Mouse (Mus musculus) lung, adult 2 months (tissue): Measurements from ENCODE around the gene Zbtb5.

ENCODE experiments used
- CTCF ChIP-seq: fragments of 200-500 bp; IDR thresholded peaks from 2 replicates; pipeline ENCODE4 v1.5.1; 2011; ENCODE audit warnings: mild to moderate bottlenecking, low read length, control low read depth; ENCODE audit not compliant: insufficient read depth
- POLR2A ChIP-seq: fragments of 200-500 bp; IDR thresholded peaks from 2 replicates; pipeline ENCODE4 v1.6.1; 2011; ENCODE audit warnings: low read depth, mild to moderate bottlenecking, control low read depth, low read length, borderline replicate concordance; ENCODE audit errors: extremely low read depth

DNA sequence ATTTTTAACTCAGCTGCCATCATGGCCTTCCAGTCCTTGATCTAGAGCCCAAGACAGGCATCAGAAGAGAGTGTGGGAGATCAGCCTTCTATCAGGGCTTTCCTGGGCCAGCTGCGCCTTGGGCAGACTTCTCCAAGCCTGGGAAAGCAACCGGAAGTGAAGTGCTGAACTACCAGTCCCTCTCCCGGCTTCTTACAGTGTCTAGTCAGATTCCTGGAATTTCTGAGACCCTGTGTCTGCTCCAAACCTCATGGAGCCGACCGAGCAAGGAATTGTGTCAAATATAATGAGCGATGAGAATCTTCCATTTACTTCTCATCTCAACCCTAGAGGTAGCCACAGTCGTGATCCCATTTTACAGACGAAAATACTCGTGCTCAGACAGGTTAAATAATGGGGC lies 53.4 kb downstream of the Zbtb5 start:
- TF ChIP-seq CTCF (no peak), POLR2A (no peak)
